Mouse (Mus musculus) spleen, adult 2 months (tissue): ENCODE measurements around the gene Ube2k.

ENCODE experiments used
- CTCF ChIP-seq: fragments of 200-500 bp; IDR thresholded peaks from 2 replicates; pipeline ENCODE4 v1.5.1; 2011; ENCODE audit warnings: mild to moderate bottlenecking, inconsistent platforms; ENCODE audit not compliant: insufficient read depth, insufficient read length, insufficient replicate concordance; ENCODE audit errors: extremely low read depth
- POLR2A ChIP-seq: fragments of 200-500 bp; IDR thresholded peaks from 2 replicates; pipeline ENCODE4 v1.6.1; 2011; ENCODE audit warnings: low read depth, low read length, inconsistent platforms

DNA sequence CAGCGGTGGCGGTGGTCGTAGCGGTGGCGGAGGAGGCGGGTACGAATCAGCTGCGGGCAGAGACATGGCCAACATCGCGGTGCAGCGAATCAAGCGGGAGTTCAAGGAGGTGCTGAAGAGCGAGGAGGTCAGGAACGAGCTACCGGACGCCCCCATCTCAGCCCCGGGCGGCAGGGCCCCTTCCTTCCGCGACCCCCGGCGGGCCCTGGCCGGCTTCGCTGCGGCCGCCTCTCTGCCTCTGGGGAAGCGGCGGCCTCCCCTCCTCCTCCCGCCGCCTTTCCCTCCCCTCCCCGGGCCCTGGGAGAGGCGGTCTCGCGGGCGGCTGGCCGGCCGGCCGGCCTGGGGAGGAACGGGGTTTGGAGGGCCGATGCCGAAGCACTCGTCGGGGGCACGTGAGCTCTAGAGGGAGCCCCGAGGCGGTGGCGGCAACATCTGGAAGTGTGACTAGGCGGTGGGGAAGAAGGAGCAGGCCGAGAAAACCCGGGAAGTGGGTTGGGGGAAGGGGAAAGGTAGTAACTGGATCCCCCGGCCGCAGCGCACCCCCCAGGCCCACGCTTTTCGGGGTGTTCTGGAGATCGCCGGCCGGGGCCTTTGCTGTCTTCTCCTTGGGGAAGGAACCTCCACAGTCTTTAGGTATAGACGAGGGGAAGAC is 513 bp downstream of the Ube2k start:
- TF ChIP-seq CTCF (no peak), POLR2A (no peak)
